Mouse (Mus musculus): ENCODE results near the gene Wfdc13.
A peak's percentile ranks its signal among the peaks of the same experiment; 100 is the strongest.
"Not testable (repeated sequence)": the region's sequence is repeated elsewhere in the genome, so short reads cannot be mapped to it uniquely, and the experiment has no call there.

The Wfdc13 gene

GRCm38 (mm10) chr2:164716194-164716786, 31.4 kb downstream of the Wfdc13 start:
- not testable (repeated sequence) for DNase-seq

DNA sequence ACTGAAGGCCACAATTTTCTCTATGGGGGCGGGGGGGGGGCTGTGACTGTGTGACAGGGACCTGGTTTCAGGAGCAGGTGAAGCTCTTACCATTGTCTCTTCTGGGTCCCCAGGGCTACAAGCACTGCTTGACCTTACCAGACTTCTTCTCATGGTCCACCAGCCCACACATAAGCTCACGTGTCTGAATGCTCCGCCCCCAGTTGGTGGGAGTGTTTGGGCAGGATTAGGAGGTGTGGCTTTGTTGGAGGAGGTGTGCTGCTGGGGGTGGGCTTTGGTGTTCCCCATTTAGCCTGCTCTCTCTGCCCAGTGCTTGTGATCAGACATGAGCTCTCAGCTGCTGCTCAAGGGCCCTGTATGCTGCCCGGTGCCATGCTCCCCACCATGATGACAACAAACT, 38.4 kb downstream of the Wfdc13 start:
- no peak for DNase-seq

- DNase-seq, result peak; percentile 79 to 80
These were observed 41.1 kb downstream of the Wfdc13 start for GRCm38 (mm10) chr2:164725895-164726619.

DNA sequence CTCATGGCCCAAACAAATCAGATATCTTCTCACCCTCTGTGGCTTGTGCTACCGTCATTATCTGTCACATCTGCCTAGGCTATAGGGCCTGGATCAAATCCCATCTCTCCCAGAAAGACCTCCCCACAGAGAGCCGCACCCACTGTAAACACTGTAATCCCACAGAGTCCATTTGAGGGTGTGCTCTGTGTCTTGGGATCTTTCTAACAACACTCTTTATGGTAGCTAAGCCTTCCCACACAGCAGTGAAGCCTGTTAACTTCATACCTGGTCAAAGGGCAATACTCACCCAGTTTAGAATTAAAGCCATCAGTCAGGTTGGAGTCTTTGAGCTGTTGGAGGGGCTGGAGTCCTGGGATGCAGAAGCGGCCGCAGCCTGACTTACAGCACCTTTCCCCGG, 46.8 kb downstream of the Wfdc13 start:
- no peak for DNase-seq

DNA sequence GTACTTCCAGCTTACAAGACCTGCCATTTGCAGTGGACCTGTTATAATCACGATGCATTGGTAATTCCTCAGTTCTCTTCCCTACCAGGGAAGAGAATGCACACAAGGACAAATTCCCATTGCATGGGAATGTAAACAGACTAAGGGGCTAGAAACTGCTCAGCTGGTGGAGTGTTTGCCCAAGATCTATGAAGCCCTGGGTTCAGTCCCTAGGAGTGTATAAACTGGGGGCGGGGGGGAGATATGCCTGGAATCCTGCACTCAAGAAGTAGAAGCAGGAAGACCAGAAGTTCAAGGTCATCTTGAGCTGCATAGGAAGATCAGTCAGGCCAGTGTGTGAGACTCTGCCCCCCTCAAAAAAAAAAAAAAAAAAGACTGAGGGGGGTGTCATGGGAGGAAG, 48.4 kb downstream of the Wfdc13 start:
- no peak for DNase-seq

DNA sequence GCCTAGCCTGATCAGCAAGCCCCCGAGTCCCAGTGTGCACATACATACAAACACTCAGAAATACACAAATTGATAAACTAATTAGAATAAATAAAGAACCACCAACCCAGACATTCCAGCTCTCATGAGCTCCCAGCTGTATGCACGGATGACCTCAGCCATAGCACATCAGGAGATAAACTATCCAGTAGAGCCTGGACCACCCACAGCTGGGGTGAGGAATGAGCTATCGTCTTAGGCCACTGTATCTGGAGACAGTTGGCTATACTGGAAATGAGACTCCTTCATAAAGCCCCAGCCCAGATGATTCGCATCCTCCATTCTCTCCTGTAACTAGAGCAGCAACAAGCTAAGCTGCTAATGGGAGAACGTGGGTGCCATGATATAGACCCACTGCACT, 49.9 kb downstream of the Wfdc13 start:
- DNase-seq, result no peak

GRCm38 (mm10) chr2:164735446-164735845, 50.5 kb downstream of the Wfdc13 start:
- DNase-seq, result no peak
